ENCODE assay signal across 17 mouse cellular contexts in genomic region chr3:55315827-55316226, GRCm38 (mm10).
A peak's percentile ranks its signal among the peaks of the same experiment; 100 is the strongest.
DNase-seq lines count a peak whose midpoint lies in the region; ATAC-seq lines count a peak whose summit lies in the region.
"Had no signal": no experiment of that assay in that cellular context is flagged by ENCODE, and none has a peak within 500 bp of the region (broad histone marks: within the 10 kb centered on the region; RNA-seq: fewer than 3 reads in every experiment).

No protein-coding gene starts in this region.

- ATAC-seq in erythroid progenitor cell, adult 5-6 weeks (replicated peaks; ENCODE audit: low FRiP score, poor library complexity, severe bottlenecking) = no peak
- ATAC-seq: CD4-positive, CD25-positive, alpha-beta regulatory T cell, adult 4 months had no signal

- DNase-seq in layer of hippocampus, adult 9-11 months = peak; percentile 41
- DNase-seq in layer of hippocampus, adult 9-10 months (ENCODE audit: low spot score) = no peak
- peak; percentile 51 to 72 for DNase-seq in left cerebral cortex, adult 18-20 months (ENCODE audit: low spot score in 2 of 2)
- peak; percentile 66 to 72 for DNase-seq in right cerebral cortex, adult 2 months (ENCODE audit: low spot score in 2 of 2)
- no peak for DNase-seq in embryo, embryonic 9.5 days (ENCODE audit: extremely low spot score)
- no peak for DNase-seq in gastrocnemius, postnatal 36 days
- DNase-seq: cerebellum, adult 11 months; cerebellum, postnatal 14 days; gastrocnemius, postnatal 10 days; heart, adult 2 months; kidney, adult 8-10 months; kidney, postnatal 4 days; lung, adult 2 months; spleen, adult 18-20 months; thymus, adult 2 months had no signal

- intact Hi-C loops in gastrocnemius, postnatal 36 days (cut with DNase I) = no loop called here

Comparison
In these comparisons a context has a peak if more than half of its experiments do, and no peak if none do; other contexts are left out.
1. DNase-seq: peak in layer of hippocampus, adult 9-11 months (single experiment), left cerebral cortex, adult 18-20 months (2 of 2) and right cerebral cortex, adult 2 months (2 of 2); none in layer of hippocampus, adult 9-10 months (single experiment), embryo, embryonic 9.5 days (single experiment) and gastrocnemius, postnatal 36 days (0 of 2).